Mouse (Mus musculus): ENCODE data around the gene Prdm11. TPM values are rescaled to one million over a fixed set of nuclear protein-coding genes. Genes with fewer than 3 reads are reported as not detected.

The Prdm11 gene
- polyA plus RNA-seq, 1 experiment from 2014 or later: 2.2 TPM

GRCm38 (mm10) chr2:92967032-92967838 is 78.7 kb downstream of the Prdm11 start:
- Histone ChIP-seq H3K4me3 (replicated peaks) (no peak overlapping the region), H3K36me3 (replicated peaks) (no peaks in the 10 kb centered on the region), H3K4me2 (no peak overlapping the region), H3K4me1 (replicated peaks) (no peaks in the 10 kb centered on the region), H3K27ac (replicated peaks) (no peak overlapping the region), H3K9ac (no peak overlapping the region), H3K27me3 (no peaks in the 10 kb centered on the region), H3K9me3 (replicated peaks) (no peaks in the 10 kb centered on the region)
- WGBS (ENCODE audit: insufficient replicate concordance): 44% methylated on average over 10 of the region's 10 CpGs
- no peak for ATAC-seq (ENCODE audit: insufficient read depth)

- no peak overlapping the region for H3K27ac ChIP-seq (replicated peaks)
- H3K36me3 ChIP-seq (replicated peaks): no peaks in the 10 kb centered on the region
- H3K9ac ChIP-seq: no peak overlapping the region
- no peaks in the 10 kb centered on the region for H3K9me3 ChIP-seq (replicated peaks)
- H3K4me3 ChIP-seq (replicated peaks): no peak overlapping the region
- H3K4me2 ChIP-seq: no peak overlapping the region
- WGBS (ENCODE audit: insufficient replicate concordance): 51% methylated on average over 8 of the region's 8 CpGs
- no peak for ATAC-seq (ENCODE audit: insufficient read depth)
- H3K27me3 ChIP-seq: no peaks in the 10 kb centered on the region
- H3K4me1 ChIP-seq (replicated peaks): no peaks in the 10 kb centered on the region
Measured at GRCm38 (mm10) chr2:92966257-92966656, 79.7 kb downstream of the Prdm11 start.

GRCm38 (mm10) chr2:92964345-92964744 is 81.6 kb downstream of the Prdm11 start:
- Histone ChIP-seq H3K4me3 (replicated peaks) (no peak overlapping the region), H3K36me3 (replicated peaks) (no peaks in the 10 kb centered on the region), H3K27ac (replicated peaks) (no peak overlapping the region), H3K27me3 (no peaks in the 10 kb centered on the region; the same call in 1 of the 2 replicates), H3K4me2 (no peak overlapping the region), H3K9ac (no peak overlapping the region), H3K4me1 (replicated peaks) (no peaks in the 10 kb centered on the region), H3K9me3 (replicated peaks) (no peaks in the 10 kb centered on the region)
- 11% methylated on average over 1 of the region's 1 CpGs for WGBS (ENCODE audit: insufficient replicate concordance)
- ATAC-seq (ENCODE audit: insufficient read depth): no peak

GRCm38 (mm10) chr2:92958640-92959039 is 87.3 kb downstream of the Prdm11 start:
- Histone ChIP-seq H3K36me3 (replicated peaks) (no peaks in the 10 kb centered on the region), H3K27me3 (no peaks in the 10 kb centered on the region; the same call in 1 of the 2 replicates), H3K27ac (replicated peaks) (no peak overlapping the region), H3K4me3 (replicated peaks) (no peak overlapping the region), H3K9me3 (replicated peaks) (no peaks in the 10 kb centered on the region), H3K4me2 (no peak overlapping the region), H3K9ac (no peak overlapping the region), H3K4me1 (replicated peaks) (peaks cover 7% of the 10 kb centered on the region; the same call in 1 of the 2 replicates)
- 69% methylated on average over 4 of the region's 4 CpGs for WGBS (ENCODE audit: insufficient replicate concordance)
- ATAC-seq (ENCODE audit: insufficient read depth): no peak

- no peak overlapping the region for H3K4me2 ChIP-seq
- no peaks in the 10 kb centered on the region for H3K36me3 ChIP-seq (replicated peaks)
- no peak overlapping the region for H3K27ac ChIP-seq (replicated peaks)
- ATAC-seq (ENCODE audit: insufficient read depth): no peak
- no peak overlapping the region for H3K9ac ChIP-seq
- peaks cover 7% of the 10 kb centered on the region; the same call in 1 of the 2 replicates for H3K4me1 ChIP-seq (replicated peaks)
- H3K4me3 ChIP-seq (replicated peaks): no peak overlapping the region
- H3K27me3 ChIP-seq: no peaks in the 10 kb centered on the region; the same call in 1 of the 2 replicates
- WGBS (ENCODE audit: insufficient replicate concordance): 53% methylated on average over 2 of the region's 2 CpGs
- H3K9me3 ChIP-seq (replicated peaks): no peaks in the 10 kb centered on the region
Measured at GRCm38 (mm10) chr2:92956943-92957342, 89.0 kb downstream of the Prdm11 start.

GRCm38 (mm10) chr2:92954404-92955114 is 91.4 kb downstream of the Prdm11 start:
- WGBS (ENCODE audit: insufficient replicate concordance): 37% methylated on average over 11 of the region's 11 CpGs
- no peak for ATAC-seq (ENCODE audit: insufficient read depth)

GRCm38 (mm10) chr2:92953450-92953849 is 92.5 kb downstream of the Prdm11 start:
- H3K27me3 ChIP-seq: no peaks in the 10 kb centered on the region
- H3K27ac ChIP-seq (replicated peaks): no peak overlapping the region
- WGBS (ENCODE audit: insufficient replicate concordance): 79% methylated on average over 17 of the region's 17 CpGs
- no peaks in the 10 kb centered on the region for H3K36me3 ChIP-seq (replicated peaks)
- H3K4me1 ChIP-seq (replicated peaks): peaks cover 7% of the 10 kb centered on the region; the same call in 1 of the 2 replicates
- ATAC-seq (ENCODE audit: insufficient read depth): no peak
- no peak overlapping the region for H3K4me3 ChIP-seq (replicated peaks)
- H3K4me2 ChIP-seq: no peak overlapping the region
- no peaks in the 10 kb centered on the region for H3K9me3 ChIP-seq (replicated peaks)
- no peak overlapping the region for H3K9ac ChIP-seq

More at GRCm38 (mm10) chr2:92954404-92955114, 91.4 kb downstream of the Prdm11 start:
- H3K36me3 ChIP-seq (replicated peaks): no peaks in the 10 kb centered on the region
- peaks cover 7% of the 10 kb centered on the region; the same call in 1 of the 2 replicates for H3K4me1 ChIP-seq (replicated peaks)
- no peak overlapping the region for H3K4me3 ChIP-seq (replicated peaks)
- H3K27ac ChIP-seq (replicated peaks): no peak overlapping the region
- no peaks in the 10 kb centered on the region; the same call in 1 of the 2 replicates for H3K27me3 ChIP-seq
- H3K9me3 ChIP-seq (replicated peaks): no peaks in the 10 kb centered on the region
- no peak overlapping the region for H3K9ac ChIP-seq
- no peak overlapping the region for H3K4me2 ChIP-seq

- H3K27me3 ChIP-seq: peaks cover 16% of the 10 kb centered on the region
- no peak overlapping the region for H3K9ac ChIP-seq
- H3K36me3 ChIP-seq (replicated peaks): no peaks in the 10 kb centered on the region
- H3K4me3 ChIP-seq (replicated peaks): no peak overlapping the region
- 56% methylated on average over 1 of the region's 1 CpGs for WGBS (ENCODE audit: insufficient replicate concordance)
- H3K9me3 ChIP-seq (replicated peaks): no peaks in the 10 kb centered on the region
- H3K4me2 ChIP-seq: no peak overlapping the region
- no peak for ATAC-seq (ENCODE audit: insufficient read depth)
- no peaks in the 10 kb centered on the region for H3K4me1 ChIP-seq (replicated peaks)
- no peak overlapping the region for H3K27ac ChIP-seq (replicated peaks)
Measured at GRCm38 (mm10) chr2:92949518-92949917, 96.4 kb downstream of the Prdm11 start.

GRCm38 (mm10) chr2:92948699-92949300 is 97.2 kb downstream of the Prdm11 start:
- no peak overlapping the region for H3K9ac ChIP-seq

GRCm38 (mm10) chr2:92947981-92948698 is 97.8 kb downstream of the Prdm11 start:
- Histone ChIP-seq H3K27me3 (peaks cover 16% of the 10 kb centered on the region), H3K36me3 (replicated peaks) (no peaks in the 10 kb centered on the region), H3K4me3 (replicated peaks) (no peak overlapping the region), H3K4me1 (replicated peaks) (no peaks in the 10 kb centered on the region), H3K9ac (no peak overlapping the region), H3K27ac (replicated peaks) (no peak overlapping the region), H3K4me2 (no peak overlapping the region), H3K9me3 (replicated peaks) (no peaks in the 10 kb centered on the region)
- ATAC-seq (ENCODE audit: insufficient read depth): no peak
- 9% methylated on average over 12 of the region's 12 CpGs for WGBS (ENCODE audit: insufficient replicate concordance)

More at GRCm38 (mm10) chr2:92948699-92949300, 97.2 kb downstream of the Prdm11 start:
- Histone ChIP-seq H3K27ac (replicated peaks) (no peak overlapping the region), H3K4me2 (no peak overlapping the region), H3K4me1 (replicated peaks) (no peaks in the 10 kb centered on the region), H3K9me3 (replicated peaks) (no peaks in the 10 kb centered on the region), H3K27me3 (peaks cover 16% of the 10 kb centered on the region), H3K4me3 (replicated peaks) (no peak overlapping the region), H3K36me3 (replicated peaks) (no peaks in the 10 kb centered on the region)
- ATAC-seq (ENCODE audit: insufficient read depth): no peak
- WGBS (ENCODE audit: insufficient replicate concordance): 49% methylated on average over 7 of the region's 7 CpGs
